Mouse (Mus musculus): Measurements from ENCODE around the gene 2410131K14Rik. TPM values are rescaled to one million over a fixed set of nuclear protein-coding genes. Genes with fewer than 3 reads are reported as not detected.

Gene 2410131K14Rik
- total and polyA plus RNA-seq, 3 experiments, result 4.0 to 4.3 TPM; not detected in 1

DNA sequence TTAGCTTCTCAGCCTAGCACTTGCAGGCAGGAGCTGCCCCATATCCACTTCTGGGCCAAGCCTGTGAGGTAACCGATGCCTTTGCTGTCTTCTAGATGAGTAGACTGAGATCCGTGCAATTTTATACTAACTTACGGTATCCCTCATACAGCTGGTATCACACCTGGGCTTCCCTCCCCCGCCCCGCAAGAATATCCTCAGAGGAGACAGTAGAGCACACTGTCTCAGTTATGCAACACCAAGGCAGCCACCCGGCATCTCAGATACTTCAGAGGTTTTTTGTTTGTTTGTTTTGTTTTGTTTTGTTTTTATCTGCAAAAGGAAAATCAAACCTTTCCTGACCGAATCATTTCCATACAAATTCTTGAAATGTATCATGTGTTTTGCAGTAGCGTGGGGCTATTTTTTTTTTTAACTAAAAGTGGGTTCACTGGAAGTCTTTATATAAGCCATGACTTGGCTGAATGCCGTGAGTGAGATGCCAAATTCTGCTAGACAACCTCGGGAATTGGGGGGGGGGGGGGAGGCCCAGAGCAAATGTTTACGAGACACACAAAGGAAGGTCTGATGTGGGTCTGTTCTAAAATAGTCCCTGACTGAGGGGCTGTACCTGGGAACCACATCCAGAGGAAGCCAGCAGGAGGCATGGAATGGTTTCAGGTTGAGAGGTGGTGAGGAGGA, 54.8 kb downstream of the 2410131K14Rik start:
- H3K79me2 ChIP-seq (ENCODE audit: control insufficient read depth, insufficient read depth, low read length, poor library complexity), result no peaks in the 10 kb centered on the region
- no peaks in the 10 kb centered on the region for H3K27me3 ChIP-seq (ENCODE audit: control insufficient read depth in 1 of 2, insufficient read depth in 2 of 2, low read length in 2 of 2)

DNA sequence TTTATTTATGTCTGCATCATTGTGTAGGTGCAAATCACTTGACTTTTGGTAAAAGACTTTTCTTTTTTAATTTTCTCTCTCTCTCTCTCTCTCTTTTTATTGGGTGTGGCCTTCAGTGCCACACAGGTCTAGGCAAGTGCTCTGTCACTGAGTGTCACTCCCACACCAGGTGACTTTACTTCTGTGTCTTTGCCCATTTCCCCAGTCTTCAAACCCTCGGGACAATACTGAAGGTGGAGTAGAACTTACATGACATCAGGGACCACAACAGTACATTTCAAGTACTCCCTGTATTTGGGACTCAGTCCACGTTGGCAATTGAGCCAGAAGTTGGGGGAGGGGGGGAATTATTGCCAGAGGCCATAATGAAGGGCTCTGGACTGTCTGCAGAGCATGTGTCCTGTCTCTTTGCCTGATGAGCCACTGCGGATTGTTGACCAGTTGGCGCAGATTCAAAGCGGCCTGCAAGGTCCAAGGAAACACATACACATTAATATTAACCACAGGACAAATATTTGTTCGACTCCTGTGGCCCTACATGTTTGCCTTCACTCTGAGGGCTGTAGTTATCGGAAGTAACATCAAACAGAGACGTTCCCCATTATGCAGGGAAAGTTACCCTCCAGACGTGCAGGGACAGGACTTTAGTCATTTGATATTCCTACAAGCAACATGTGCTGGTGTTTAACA, 57.6 kb downstream of the 2410131K14Rik start:
- Histone ChIP-seq H3K79me2 (ENCODE audit: control insufficient read depth, insufficient read depth, low read length, poor library complexity) (no peaks in the 10 kb centered on the region), H3K27me3 (ENCODE audit: control insufficient read depth in 1 of 2, insufficient read depth in 2 of 2, low read length in 2 of 2) (no peaks in the 10 kb centered on the region), H3K4me1 (ENCODE audit: control insufficient read depth in 1 of 2, insufficient read depth in 2 of 2, low read length in 2 of 2) (no peaks in the 10 kb centered on the region), H3K36me3 (ENCODE audit: control insufficient read depth in 1 of 2, insufficient read depth in 2 of 2, low read length in 2 of 2) (no peaks in the 10 kb centered on the region), H3K9me3 (replicated peaks; ENCODE audit: insufficient read depth, low read length) (no peaks in the 10 kb centered on the region), H3K27ac (ENCODE audit: control insufficient read depth, low read depth, low read length) (no peak overlapping the region), H3K9ac (ENCODE audit: control insufficient read depth, low read depth, low read length, poor library complexity, severe bottlenecking) (no peak overlapping the region), H3K4me3 (ENCODE audit: control insufficient read depth in 1 of 2, insufficient read depth in 1 of 2, low read depth in 2 of 2, low read length in 2 of 2) (no peak overlapping the region)
- TF ChIP-seq USF2 (IDR thresholded peaks at IDR 0.05; ENCODE audit: borderline replicate concordance in 1 of 2, insufficient read depth in 1 of 2, low read depth in 1 of 2, low read length in 2 of 2) (no peak), CHD2 (IDR thresholded peaks at IDR 0.05; ENCODE audit: low read length) (no peak), POLR2AphosphoS5 (IDR thresholded peaks at IDR 0.05; ENCODE audit: borderline replicate concordance, low read depth, low read length) (no peak), MYB (IDR thresholded peaks at IDR 0.05; ENCODE audit: low read depth, low read length) (no peak), ETS1 (IDR thresholded peaks at IDR 0.05; ENCODE audit: low read depth, low read length) (no peak), ZNF384 (IDR thresholded peaks at IDR 0.05; ENCODE audit: low read depth, low read length) (no peak), ELF1 (IDR thresholded peaks at IDR 0.05; ENCODE audit: low read depth, low read length) (no peak), GABPA (IDR thresholded peaks at IDR 0.05; ENCODE audit: low read depth, low read length) (no peak), ZKSCAN1 (IDR thresholded peaks at IDR 0.05; ENCODE audit: low read depth, low read length) (no peak)
- no peak for DNase-seq (ENCODE audit: low read depth, low spot score)

More for the DNA sequence above, 54.8 kb downstream of the 2410131K14Rik start:
- Histone ChIP-seq H3K9ac (ENCODE audit: control insufficient read depth, low read depth, low read length, poor library complexity, severe bottlenecking) (no peak overlapping the region), H3K4me3 (ENCODE audit: control insufficient read depth in 1 of 2, insufficient read depth in 1 of 2, low read depth in 2 of 2, low read length in 2 of 2) (no peak overlapping the region), H3K27ac (ENCODE audit: control insufficient read depth, low read depth, low read length) (no peak overlapping the region), H3K4me1 (ENCODE audit: control insufficient read depth in 1 of 2, insufficient read depth in 2 of 2, low read length in 2 of 2) (no peaks in the 10 kb centered on the region), H3K36me3 (ENCODE audit: control insufficient read depth in 1 of 2, insufficient read depth in 2 of 2, low read length in 2 of 2) (no peaks in the 10 kb centered on the region), H3K9me3 (replicated peaks; ENCODE audit: insufficient read depth, low read length) (no peaks in the 10 kb centered on the region)
- no peak for TF ChIP-seq MAFK (IDR thresholded peaks at IDR 0.05; ENCODE audit: borderline replicate concordance, low read depth, low read length)
- no peak for TF ChIP-seq ETS1 (IDR thresholded peaks at IDR 0.05; ENCODE audit: low read depth, low read length)
- TF ChIP-seq MYC (IDR thresholded peaks at IDR 0.05; ENCODE audit: low read depth, low read length), result no peak
- no peak for TF ChIP-seq ZC3H11A (IDR thresholded peaks at IDR 0.05; ENCODE audit: low read depth, low read length)
- DNase-seq (ENCODE audit: low read depth, low spot score), result no peak
